Mouse (Mus musculus): ENCODE data around the gene Thumpd1.
A peak's percentile ranks its signal among the peaks of the same experiment; 100 is the strongest.
"Not testable (repeated sequence)": the region's sequence is repeated elsewhere in the genome, so short reads cannot be mapped to it uniquely, and the experiment has no call there.

Gene Thumpd1

DNA sequence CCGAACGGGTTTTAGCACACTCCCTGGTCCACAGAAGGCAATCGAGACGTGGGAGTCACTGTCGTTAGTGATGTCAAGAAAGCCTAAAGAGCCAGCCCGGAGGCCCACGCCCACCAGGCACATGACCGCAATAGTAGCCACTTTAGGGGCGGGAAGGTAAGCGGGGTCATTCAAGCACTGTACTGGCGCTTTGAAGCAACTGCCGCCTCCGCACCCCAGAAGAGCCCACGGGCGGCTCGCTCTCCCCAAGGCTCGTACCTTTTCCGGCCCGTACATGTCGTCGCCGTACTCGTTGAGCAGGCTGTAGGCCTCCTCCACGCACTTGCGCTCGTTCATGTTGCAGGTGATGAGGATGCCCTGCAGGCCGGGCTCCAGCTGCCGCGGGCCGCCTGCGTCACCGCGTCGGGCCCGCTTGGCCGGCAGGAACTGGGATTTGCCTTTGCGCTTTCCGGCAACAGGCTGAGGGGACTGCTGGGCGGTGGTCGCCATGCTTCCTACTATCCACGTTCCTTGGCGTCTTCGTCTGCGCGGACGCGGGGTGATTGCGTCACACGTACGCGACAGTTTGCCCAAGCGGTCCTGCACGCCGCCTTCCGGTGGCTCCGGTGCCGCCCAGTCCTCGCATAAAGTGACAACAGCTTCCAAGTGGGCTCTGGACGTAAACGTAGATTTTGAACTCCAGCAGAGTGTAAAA is at the start of gene Thumpd1:
Thumpd1 (minus strand) TSS at position 546 of the 694 bp plus-strand sequence.
- peak; percentile 86 for DNase-seq (ENCODE audit: low spot score)

- no peak for DNase-seq (ENCODE audit: low spot score)
Observed at GRCm38 (mm10) chr7:119769895-119770294, 49.3 kb upstream of the Thumpd1 start.

DNA sequence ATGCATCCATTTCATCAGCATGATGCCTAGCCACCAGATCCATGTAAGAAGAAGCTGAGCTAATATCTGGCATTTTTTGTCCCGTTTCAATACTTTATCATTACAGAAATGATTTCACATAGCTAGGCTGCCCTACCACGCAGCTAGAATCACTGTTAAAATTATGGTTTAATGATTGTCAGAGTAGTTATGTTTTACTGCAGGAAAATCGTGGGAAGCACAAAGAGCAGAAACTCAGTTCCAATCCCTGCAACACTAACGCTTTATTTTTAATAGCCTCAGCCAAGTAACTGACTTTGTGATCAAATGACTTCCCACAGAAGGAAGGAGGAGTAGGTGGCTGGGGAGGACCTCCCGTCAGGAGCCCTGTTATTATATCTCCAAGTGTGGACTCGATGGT is 46.4 kb upstream of the Thumpd1 start:
- no peak for DNase-seq (ENCODE audit: low spot score)

- DNase-seq (ENCODE audit: low spot score), result no peak
Observed at GRCm38 (mm10) chr7:119764377-119764776, 43.8 kb upstream of the Thumpd1 start.

DNA sequence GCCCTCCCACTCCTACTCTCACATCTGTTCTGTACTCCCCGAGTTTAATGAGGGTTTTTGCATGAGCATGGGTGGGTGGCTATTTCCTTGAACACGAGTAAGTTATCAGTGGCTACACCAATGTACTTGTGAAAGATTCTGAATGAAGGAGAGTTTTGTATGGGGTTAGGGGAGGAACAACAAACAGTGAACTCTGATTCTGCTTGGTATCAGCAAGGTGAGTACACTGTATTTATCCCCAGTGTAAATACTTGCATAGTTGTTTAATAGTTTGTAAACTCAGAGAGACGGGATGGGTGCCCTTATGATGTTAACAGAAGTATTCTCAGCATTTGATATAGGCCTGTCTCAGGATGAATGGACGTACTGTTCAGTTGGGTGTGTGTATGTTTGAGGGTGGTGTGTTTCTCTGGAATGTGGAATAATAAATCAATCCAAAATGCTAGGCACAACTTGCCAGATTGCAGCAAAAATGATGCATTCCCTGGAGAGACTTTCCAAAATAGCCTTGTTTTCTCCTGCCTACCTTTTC is 41.6 kb upstream of the Thumpd1 start:
- DNase-seq (ENCODE audit: low spot score), result no peak

GRCm38 (mm10) chr7:119760527-119760951 is 39.9 kb upstream of the Thumpd1 start, which contains the start of gene Acsm3:
Acsm3 (plus strand) TSS chr7:119760923.
- DNase-seq (ENCODE audit: low spot score), result no peak

- DNase-seq (ENCODE audit: low spot score), result no peak
Observed at GRCm38 (mm10) chr7:119753696-119754095, 33.1 kb upstream of the Thumpd1 start.

GRCm38 (mm10) chr7:119749942-119750341 is 29.3 kb upstream of the Thumpd1 start:
- no peak for DNase-seq (ENCODE audit: low spot score)

GRCm38 (mm10) chr7:119748761-119749160 is 28.2 kb upstream of the Thumpd1 start:
- DNase-seq (ENCODE audit: low spot score), result no peak

GRCm38 (mm10) chr7:119745869-119746268 is 25.3 kb upstream of the Thumpd1 start:
- DNase-seq (ENCODE audit: low spot score), result no peak

DNA sequence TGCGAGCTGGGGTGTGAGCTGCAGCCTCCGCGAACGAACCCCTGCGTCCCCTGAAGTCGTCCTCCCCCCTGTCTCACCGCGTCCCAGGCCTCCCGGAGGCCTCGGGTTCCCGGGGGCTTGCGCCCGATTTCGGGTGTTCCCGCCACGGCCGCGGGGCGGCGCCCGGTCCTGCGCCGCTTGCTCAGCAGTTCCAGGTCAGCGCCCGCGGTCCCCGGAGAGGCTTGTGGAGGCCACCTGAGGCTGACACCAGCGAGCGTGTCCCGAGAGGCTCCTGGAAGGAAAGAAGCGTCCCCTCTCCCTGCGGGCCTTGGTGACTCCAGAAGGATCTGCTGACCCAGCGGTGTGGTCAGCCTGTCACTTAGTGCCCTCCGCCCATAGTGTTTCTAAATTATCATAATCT is 23.7 kb upstream of the Thumpd1 start:
- peak; percentile 18 for DNase-seq (ENCODE audit: low spot score)

- not testable (repeated sequence) for DNase-seq (ENCODE audit: low spot score)
Observed at GRCm38 (mm10) chr7:119739798-119740468, 19.3 kb upstream of the Thumpd1 start.

DNA sequence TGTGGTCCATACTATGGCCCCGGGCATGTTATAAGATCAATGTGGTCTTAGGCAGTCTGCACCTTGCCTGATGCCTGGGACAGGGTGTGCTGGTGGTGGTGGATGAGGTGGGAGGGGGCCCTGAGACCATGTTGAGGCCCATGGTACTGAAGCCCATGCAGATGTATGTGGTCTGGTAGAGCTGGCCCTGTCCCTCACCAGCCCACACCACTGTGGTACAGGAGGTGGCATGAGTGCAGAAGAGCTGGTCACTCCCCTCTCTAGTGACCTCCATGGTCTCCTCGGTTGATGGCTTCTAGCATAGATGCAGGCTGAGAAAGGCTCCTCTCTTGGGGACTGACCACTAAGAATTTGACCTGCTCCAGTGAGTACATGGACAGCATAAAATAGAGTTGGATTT is 18.3 kb upstream of the Thumpd1 start:
- no peak for DNase-seq (ENCODE audit: low spot score)

GRCm38 (mm10) chr7:119731262-119731661 is 10.7 kb upstream of the Thumpd1 start:
- DNase-seq (ENCODE audit: low spot score), result peak; percentile 34

GRCm38 (mm10) chr7:119727621-119728020 is 7.0 kb upstream of the Thumpd1 start:
- no peak for DNase-seq (ENCODE audit: low spot score)

GRCm38 (mm10) chr7:119720947-119721310 is 331 bp upstream of the Thumpd1 start:
- no peak for DNase-seq (ENCODE audit: low spot score)

- DNase-seq (ENCODE audit: low spot score), result no peak
Observed at GRCm38 (mm10) chr7:119714111-119714510, 6.5 kb downstream of the Thumpd1 start.

- DNase-seq (ENCODE audit: low spot score), result no peak
Observed at GRCm38 (mm10) chr7:119694926-119695325, 25.7 kb downstream of the Thumpd1 start.

DNA sequence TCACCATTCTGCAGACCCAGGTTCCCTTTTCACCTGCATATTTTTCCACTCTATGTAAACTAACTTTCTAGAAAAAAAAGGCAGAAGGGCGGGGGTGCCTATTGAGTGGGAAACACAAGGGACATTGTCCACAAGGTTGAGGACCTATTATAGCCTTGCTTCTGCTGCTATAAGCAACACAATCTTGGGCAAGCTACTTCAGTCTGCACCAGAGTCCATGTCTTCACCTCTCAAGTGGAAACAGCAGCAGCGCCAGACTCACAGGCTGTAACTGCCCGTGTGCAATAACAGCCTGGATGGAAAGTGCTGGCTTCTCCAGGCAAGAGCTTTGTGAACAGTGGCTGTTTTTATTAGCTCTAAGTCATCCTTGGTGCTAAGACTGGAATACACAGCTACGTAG is 28.3 kb downstream of the Thumpd1 start:
- no peak for DNase-seq (ENCODE audit: low spot score)

- no peak for DNase-seq (ENCODE audit: low spot score)
Observed at GRCm38 (mm10) chr7:119689726-119690125, 30.9 kb downstream of the Thumpd1 start, which contains the start of gene Acsm4. Acsm4 (plus strand) TSS chr7:119690026.

DNA sequence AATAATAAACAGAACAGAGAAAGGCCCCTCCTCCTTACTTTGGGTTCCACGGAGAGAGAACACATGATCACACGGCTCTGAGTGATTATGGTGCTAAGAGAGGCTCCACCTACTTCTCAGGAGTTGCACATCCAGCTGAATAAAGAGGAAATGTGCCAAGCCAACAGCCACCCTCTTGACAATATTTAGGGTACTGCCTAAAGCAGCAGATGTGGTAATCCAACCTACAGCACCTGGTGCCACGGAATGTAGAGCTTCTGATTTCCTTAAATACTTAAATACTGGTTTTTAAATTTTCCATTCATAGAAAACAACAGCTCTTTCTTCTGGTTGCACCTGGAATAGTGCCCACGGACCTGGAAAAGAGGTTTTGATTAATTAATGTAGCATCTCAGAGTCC is 37.9 kb downstream of the Thumpd1 start:
- DNase-seq (ENCODE audit: low spot score), result no peak

DNA sequence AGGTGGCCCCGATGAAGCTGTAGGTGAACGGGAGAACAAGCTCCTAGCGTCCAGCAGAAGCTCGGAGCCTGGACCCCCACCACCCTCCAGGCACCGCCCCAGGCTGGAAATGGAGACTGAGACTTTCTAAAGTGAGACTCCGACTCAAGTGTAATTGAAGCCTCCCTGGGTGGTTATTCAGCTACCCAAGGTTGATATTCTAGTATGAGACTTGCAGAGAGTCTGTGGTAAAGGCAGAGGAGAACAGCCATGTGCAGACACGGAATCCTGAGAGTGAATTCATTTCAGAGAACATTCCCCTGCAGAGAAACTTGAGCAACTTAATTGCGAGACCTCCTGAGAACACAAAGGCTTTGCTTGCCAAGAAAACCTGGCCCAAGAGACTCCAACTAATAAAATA is 40.5 kb downstream of the Thumpd1 start:
- DNase-seq (ENCODE audit: low spot score), result no peak

- DNase-seq (ENCODE audit: low spot score), result peak; percentile 23
Observed at GRCm38 (mm10) chr7:119673465-119673864, 47.1 kb downstream of the Thumpd1 start.

Data from c-Kit-positive CD71-positive TER-119-positive erythroid progenitor cells, embryonic 14.5 days (primary cell).